Mouse (Mus musculus): ENCODE data around the gene Naaa. TPM values are rescaled to one million over a fixed set of nuclear protein-coding genes. Genes with fewer than 3 reads are reported as not detected.

The Naaa gene
- total RNA-seq, 2 experiments from 2014 or later: 196 to 351 TPM

- no peak for ATAC-seq (ENCODE audit: poor library complexity, severe bottlenecking)
These were observed 14.1 kb downstream of the Naaa start for GRCm38 (mm10) chr5:92263761-92264359.

DNA sequence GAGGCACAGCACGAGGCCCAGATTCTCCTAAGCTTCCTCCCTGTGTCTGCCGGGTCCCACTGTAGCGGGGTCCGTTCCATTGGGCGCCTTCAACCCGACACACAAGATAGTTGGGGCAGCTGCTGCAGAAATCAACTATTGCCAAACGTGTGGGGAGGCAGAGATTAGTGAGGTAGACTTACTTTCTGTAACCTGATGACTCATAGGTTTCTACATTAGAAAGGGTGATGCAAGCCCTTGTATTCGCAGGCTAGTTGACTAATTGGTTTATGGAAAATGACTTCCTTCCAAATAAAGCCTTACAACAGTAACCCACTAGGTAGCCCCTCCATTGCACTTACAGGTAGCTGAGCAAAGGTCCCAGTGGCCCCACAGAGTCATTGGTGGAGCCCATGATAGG lies 15.3 kb downstream of the Naaa start:
- peak; percentile 33 for ATAC-seq (ENCODE audit: poor library complexity, severe bottlenecking)

GRCm38 (mm10) chr5:92256218-92256617 lies 21.8 kb downstream of the Naaa start, which contains the start of gene Ppef2:
TSS of gene Ppef2 (minus strand) at chr5:92256278.
- ATAC-seq (ENCODE audit: poor library complexity, severe bottlenecking): peak; percentile 19; the same call in 1 of the 2 replicates

GRCm38 (mm10) chr5:92254476-92254875 lies 23.5 kb downstream of the Naaa start:
- peak; percentile 76 for ATAC-seq (ENCODE audit: poor library complexity, severe bottlenecking)

GRCm38 (mm10) chr5:92252797-92253343 lies 25.1 kb downstream of the Naaa start:
- no peak for ATAC-seq (ENCODE audit: poor library complexity, severe bottlenecking)

DNA sequence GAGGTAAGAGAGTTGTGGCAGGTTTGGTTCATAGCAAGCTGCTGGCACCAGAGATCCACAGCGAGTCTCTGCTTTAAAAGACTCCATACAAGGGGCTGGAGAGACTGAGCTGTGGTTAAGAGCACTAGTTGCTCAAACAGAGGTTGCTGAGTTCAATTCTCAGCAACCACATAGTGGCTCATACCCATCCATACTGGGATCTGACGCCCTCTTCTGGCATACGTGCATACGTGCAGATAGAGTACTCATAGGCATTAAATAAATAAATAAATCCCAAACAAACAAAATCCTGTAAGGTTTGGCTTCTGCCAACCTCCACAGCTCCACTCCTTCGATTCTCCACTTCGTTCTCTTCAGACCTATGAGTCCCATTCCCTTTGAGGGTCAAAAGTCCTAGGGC lies 25.9 kb downstream of the Naaa start:
- no peak for ATAC-seq (ENCODE audit: poor library complexity, severe bottlenecking)

GRCm38 (mm10) chr5:92248614-92249013 lies 29.4 kb downstream of the Naaa start:
- no peak for ATAC-seq (ENCODE audit: poor library complexity, severe bottlenecking)

DNA sequence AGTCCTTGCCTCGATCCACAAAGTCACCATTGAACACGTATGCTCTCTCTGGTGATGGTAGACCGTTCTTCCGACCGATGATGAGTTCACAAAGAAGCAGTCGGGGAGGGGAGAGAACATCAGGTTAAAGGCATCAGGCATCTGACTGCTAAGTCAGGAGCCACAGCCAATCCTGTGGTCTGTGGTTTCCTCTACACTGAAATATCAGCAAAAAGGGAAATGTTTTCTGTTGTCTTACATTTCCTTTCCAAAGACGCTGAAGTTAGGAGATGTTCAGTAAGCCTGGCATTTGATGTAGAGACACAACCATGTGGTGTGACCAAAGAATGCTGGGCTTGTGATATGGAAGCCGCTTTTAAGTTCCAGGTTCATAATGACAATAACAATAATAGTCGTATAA lies 32.5 kb downstream of the Naaa start:
- ATAC-seq (ENCODE audit: poor library complexity, severe bottlenecking): peak; percentile 95

- no peak for ATAC-seq (ENCODE audit: poor library complexity, severe bottlenecking)
These were observed 33.1 kb downstream of the Naaa start for GRCm38 (mm10) chr5:92244900-92245299.

- ATAC-seq (ENCODE audit: poor library complexity, severe bottlenecking): no peak
These were observed 37.2 kb downstream of the Naaa start for GRCm38 (mm10) chr5:92240769-92241168.

GRCm38 (mm10) chr5:92239333-92240232 lies 38.4 kb downstream of the Naaa start:
- ATAC-seq (ENCODE audit: poor library complexity, severe bottlenecking): no peak

DNA sequence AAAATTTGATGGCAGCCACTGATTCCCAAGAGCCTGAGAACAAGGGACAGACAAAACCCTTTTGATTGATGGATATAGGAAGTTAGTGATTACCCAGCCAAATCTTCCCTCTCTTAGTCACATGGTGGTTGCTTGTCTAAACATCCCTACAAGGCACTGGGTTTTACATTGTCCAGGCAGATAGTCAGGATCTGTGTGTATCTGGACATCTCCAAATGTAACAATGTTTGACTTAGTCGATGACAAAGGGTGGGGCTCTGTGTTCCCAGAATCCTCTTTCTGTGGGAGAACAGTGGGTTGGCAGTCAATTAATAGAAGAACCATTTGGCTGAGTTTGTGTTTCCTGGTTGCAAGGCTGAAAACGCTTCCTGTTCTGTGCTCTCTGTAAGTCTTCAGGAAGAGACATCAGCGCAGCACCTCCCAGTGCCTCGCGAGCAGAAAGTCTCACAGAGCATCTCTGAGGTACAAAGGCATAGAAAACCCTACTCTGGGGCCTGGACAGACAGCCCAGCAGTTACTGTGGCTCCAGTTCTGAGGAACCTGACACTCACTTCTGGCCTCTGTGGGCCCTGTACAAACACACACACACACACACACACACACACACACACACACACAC lies 42.9 kb downstream of the Naaa start:
- no peak for ATAC-seq (ENCODE audit: poor library complexity, severe bottlenecking)

DNA sequence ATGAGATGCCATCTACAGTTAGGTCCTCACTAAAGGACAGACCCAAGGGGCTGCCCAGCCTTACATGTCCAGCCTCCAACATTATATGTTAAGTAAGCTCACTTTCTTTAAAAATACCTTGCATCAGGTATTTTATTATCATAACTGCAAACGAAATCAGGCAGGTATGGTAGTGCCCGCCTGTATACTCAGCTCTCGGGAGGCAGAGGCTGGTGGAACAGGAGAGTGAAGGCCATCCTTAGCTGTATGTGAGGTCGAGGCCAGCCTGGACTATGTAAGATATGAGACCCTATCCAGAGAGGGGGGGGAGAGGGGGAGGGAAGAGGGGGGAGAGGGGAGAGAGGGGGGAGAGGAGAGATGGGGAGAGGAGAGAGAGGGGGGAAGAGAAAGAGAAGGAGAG lies 44.6 kb downstream of the Naaa start:
- no peak for ATAC-seq (ENCODE audit: poor library complexity, severe bottlenecking)

DNA sequence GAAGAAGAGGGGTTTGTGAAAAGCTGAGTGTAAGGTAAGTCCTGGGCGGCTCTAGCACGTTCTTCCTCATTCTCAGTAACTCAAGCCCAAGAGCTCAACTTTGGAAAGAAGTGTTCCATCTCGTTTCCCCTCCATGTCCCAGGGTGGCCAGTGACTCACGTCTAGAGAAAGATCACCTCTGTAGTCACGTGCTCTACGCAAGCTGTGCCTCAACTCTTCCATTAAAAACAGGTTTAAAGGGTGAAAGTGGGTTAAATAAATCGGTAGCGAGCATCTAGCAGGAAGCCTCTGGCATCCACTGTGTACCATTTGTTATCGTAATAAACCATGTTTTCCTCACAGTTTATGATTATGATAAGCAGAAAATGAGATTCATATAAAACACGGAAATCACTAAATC lies 46.1 kb downstream of the Naaa start:
- no peak for ATAC-seq (ENCODE audit: poor library complexity, severe bottlenecking)

- no peak for ATAC-seq (ENCODE audit: poor library complexity, severe bottlenecking)
These were observed 47.7 kb downstream of the Naaa start for GRCm38 (mm10) chr5:92230306-92230705.

DNA sequence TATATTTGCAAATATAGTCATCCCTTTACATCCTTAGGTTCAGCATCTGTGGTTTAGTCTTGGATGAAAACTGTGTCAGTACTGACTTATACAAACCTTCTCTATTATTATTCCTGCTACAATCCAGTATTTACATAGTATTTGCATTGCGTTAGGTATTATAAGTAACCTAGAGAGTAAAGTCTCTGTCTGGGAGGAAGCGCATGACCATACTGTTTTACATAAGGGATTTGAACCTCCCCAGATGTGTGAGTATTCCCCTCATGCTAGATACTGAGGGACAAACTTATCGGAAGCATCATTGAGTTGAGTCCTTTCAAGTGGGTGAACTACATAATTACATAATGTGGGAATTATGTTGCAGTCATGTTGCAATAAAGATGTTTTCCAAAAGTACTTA lies 48.5 kb downstream of the Naaa start:
- no peak for ATAC-seq (ENCODE audit: poor library complexity, severe bottlenecking)

GRCm38 (mm10) chr5:92228776-92229175 lies 49.2 kb downstream of the Naaa start:
- ATAC-seq (ENCODE audit: poor library complexity, severe bottlenecking): no peak

DNA sequence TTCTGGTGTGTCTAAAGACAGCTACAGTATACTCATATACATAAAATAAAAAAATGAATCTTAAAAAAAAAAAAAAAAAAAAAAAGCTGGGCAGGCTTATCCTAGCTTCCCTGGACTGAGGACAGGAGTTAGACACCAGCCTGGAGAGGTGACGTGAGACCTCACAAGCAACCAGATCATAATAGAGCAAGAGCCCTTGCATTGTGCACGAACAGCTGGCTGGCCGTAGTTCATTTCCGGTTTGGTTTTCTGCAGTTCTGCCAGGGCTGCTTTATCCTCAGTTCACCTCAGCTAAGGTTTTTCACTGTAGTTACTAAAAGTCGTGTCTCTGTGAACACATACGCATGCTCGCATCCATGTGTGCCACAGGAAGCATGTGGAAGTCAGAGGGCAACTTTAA lies 50.2 kb downstream of the Naaa start:
- ATAC-seq (ENCODE audit: poor library complexity, severe bottlenecking): no peak

DNA sequence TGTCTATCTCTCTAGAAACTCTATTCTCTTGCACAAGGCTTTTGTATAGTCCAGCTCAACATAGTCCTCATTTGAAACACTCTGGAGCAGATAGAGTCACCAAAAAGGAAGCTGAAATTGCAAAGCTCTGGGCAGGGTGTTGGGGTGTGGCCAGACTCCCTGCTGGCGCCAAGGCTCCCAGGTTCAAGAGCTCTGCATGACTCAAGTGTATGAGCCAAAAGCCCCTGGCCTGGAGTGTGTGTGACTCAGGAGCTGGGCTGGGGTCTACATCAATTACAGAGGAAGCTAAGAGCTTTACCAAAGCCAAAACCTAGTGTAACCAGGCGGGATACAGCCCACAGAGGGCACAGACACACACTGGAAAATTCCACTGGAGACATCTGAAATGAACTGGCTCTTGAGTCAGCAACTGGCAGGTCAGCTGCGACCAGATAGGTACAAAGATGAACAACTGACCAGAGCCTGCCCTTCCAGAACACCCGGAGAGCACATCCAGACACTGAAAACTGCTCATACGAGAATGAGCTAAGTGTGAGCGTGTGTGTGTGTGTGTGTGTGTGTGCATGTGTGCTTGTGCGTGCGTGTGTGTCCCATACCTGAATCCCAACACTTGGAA lies 57.6 kb downstream of the Naaa start:
- peak; percentile 46 for ATAC-seq (ENCODE audit: poor library complexity, severe bottlenecking)

- ATAC-seq (ENCODE audit: poor library complexity, severe bottlenecking): peak; percentile 59; the same call in 1 of the 2 replicates
These were observed 58.1 kb downstream of the Naaa start for GRCm38 (mm10) chr5:92219826-92220225.
